In genomic region chr5:125465701-125466106, GRCm38 (mm10) we compare ENCODE assay signal across 8 mouse cellular contexts. TPM values are rescaled to one million over a fixed set of nuclear protein-coding genes. Genes with fewer than 3 reads are reported as not detected.
DNase-seq lines count a peak whose midpoint lies in the region; ATAC-seq and TF ChIP-seq lines count a peak whose summit lies in the region.

No protein-coding gene starts in this region.

- no peaks in the 10 kb centered on the region for H3K36me3 ChIP-seq in embryonic facial prominence, embryonic 14.5 days (ENCODE audit: control insufficient read depth, insufficient read depth, low read length)
- H3K36me3 ChIP-seq in heart, adult 2 months (ENCODE audit: control insufficient read depth, insufficient read depth, low read length), result no peaks in the 10 kb centered on the region
- H3K36me3 ChIP-seq in limb, embryonic 13.5 days, result no peaks in the 10 kb centered on the region
- no peaks in the 10 kb centered on the region for H3K36me3 ChIP-seq in midbrain, embryonic 16.5 days (ENCODE audit: control insufficient read depth, insufficient read depth, low read length)

- peak overlapping the region; percentile 53 for H3K4me2 ChIP-seq in embryonic facial prominence, embryonic 14.5 days (ENCODE audit: low read depth, low read length)
- H3K4me2 ChIP-seq in limb, embryonic 13.5 days (replicated peaks), result peak overlapping the region; percentile 64
- peak overlapping the region; percentile 58 for H3K4me2 ChIP-seq in midbrain, embryonic 16.5 days (ENCODE audit: low read length)

- DNase-seq in 3T3-L1 (ENCODE audit: low read depth, low spot score), result peak; percentile 98
- peak; percentile 83 to 93 for DNase-seq in adrenal gland, postnatal 4 days (ENCODE audit: low spot score in 2 of 2)
- DNase-seq in embryonic facial prominence, embryonic 14.5 days (ENCODE audit: low spot score), result peak; percentile 100
- peak; percentile 89 to 96 for DNase-seq in heart, adult 2 months
- DNase-seq in kidney, adult 8-10 months, result peak; percentile 99
- peak; percentile 86 to 97 for DNase-seq in spleen, postnatal 10 days (ENCODE audit: low spot score in 2 of 2)

- peak overlapping the region; percentile 32; the same call in 1 of the 2 replicates for H3K9ac ChIP-seq in embryonic facial prominence, embryonic 14.5 days (ENCODE audit: low read depth, low read length)
- H3K9ac ChIP-seq in heart, adult 2 months (ENCODE audit: low read depth, low read length), result no peak overlapping the region
- H3K9ac ChIP-seq in limb, embryonic 13.5 days, result no peak overlapping the region; the same call in 1 of the 2 replicates
- peak overlapping the region; percentile 22; the same call in 1 of the 2 replicates for H3K9ac ChIP-seq in midbrain, embryonic 16.5 days (ENCODE audit: low read depth, low read length)

- peak; percentile 18; the same call in 1 of the 2 replicates for TF ChIP-seq CTCF in heart, adult 2 months (IDR thresholded peaks at IDR 0.05)

- ATAC-seq in embryonic facial prominence, embryonic 14.5 days (ENCODE audit: low read depth), result peak; percentile 100
- peak; percentile 100 for ATAC-seq in limb, embryonic 13.5 days (ENCODE audit: low FRiP score, low read depth)
- ATAC-seq in midbrain, embryonic 16.5 days, result peak; percentile 99

- no peaks in the 10 kb centered on the region for H3K27me3 ChIP-seq in embryonic facial prominence, embryonic 14.5 days (replicated peaks; ENCODE audit: control insufficient read depth, insufficient read depth, low read length)
- no peaks in the 10 kb centered on the region for H3K27me3 ChIP-seq in heart, adult 2 months (ENCODE audit: control insufficient read depth, insufficient read depth, low read length)
- H3K27me3 ChIP-seq in limb, embryonic 13.5 days, result no peaks in the 10 kb centered on the region
- H3K27me3 ChIP-seq in midbrain, embryonic 16.5 days (ENCODE audit: control insufficient read depth, insufficient read depth, low read depth, low read length), result no peaks in the 10 kb centered on the region

- 0 out of 2 replicates have a peak, but pooled peaks cover 5% of the 10 kb centered on the region for H3K4me1 ChIP-seq in embryonic facial prominence, embryonic 14.5 days (ENCODE audit: control insufficient read depth, insufficient read depth, low read length)
- peaks cover 3% of the 10 kb centered on the region for H3K4me1 ChIP-seq in heart, adult 2 months (ENCODE audit: control insufficient read depth, insufficient read depth, low read length)
- H3K4me1 ChIP-seq in limb, embryonic 13.5 days, result peaks cover 4% of the 10 kb centered on the region; the same call in 1 of the 2 replicates
- peaks cover 6% of the 10 kb centered on the region for H3K4me1 ChIP-seq in midbrain, embryonic 16.5 days (ENCODE audit: control insufficient read depth, insufficient read depth, low read length)

- no peak overlapping the region for H3K27ac ChIP-seq in embryonic facial prominence, embryonic 14.5 days (replicated peaks; ENCODE audit: low read depth, low read length)
- no peak overlapping the region for H3K27ac ChIP-seq in heart, adult 2 months
- H3K27ac ChIP-seq in limb, embryonic 13.5 days, result no peak overlapping the region
- peak overlapping the region; percentile 72 for H3K27ac ChIP-seq in midbrain, embryonic 16.5 days (ENCODE audit: low read length)

- H3K9me3 ChIP-seq in embryonic facial prominence, embryonic 14.5 days (ENCODE audit: control insufficient read depth, low read length), result no peaks in the 10 kb centered on the region
- no peaks in the 10 kb centered on the region for H3K9me3 ChIP-seq in limb, embryonic 13.5 days
- H3K9me3 ChIP-seq in midbrain, embryonic 16.5 days (replicated peaks; ENCODE audit: control insufficient read depth, low read length, poor library complexity, severe bottlenecking), result no peaks in the 10 kb centered on the region

- no peaks in the 10 kb centered on the region for H3K79me2 ChIP-seq in heart, adult 2 months (replicated peaks; ENCODE audit: control insufficient read depth, insufficient read depth, low read length)

- peak; percentile 83 for TF ChIP-seq EP300 in heart, adult 2 months (IDR thresholded peaks at IDR 0.05; ENCODE audit: insufficient read depth, low read depth, low read length)

- under 1% methylated on average over 25 of the region's 25 CpGs for WGBS in embryonic facial prominence, embryonic 14.5 days
- 1% methylated on average over 25 of the region's 25 CpGs for WGBS in heart, adult 2 months
- 1% methylated on average over 25 of the region's 25 CpGs for WGBS in limb, embryonic 13.5 days
- under 1% methylated on average over 25 of the region's 25 CpGs for whole genome bisulfite sequencing in midbrain, embryonic 16.5 days

- intact Hi-C loops in heart, adult 2 months (cut with DNase I), result loop anchor here (1.0 kb wide), 1 partner anchor 10 kb away; the partner anchor contains the start of gene Aacs

- peak; percentile 44 for TF ChIP-seq POLR2A in heart, adult 2 months (IDR thresholded peaks at IDR 0.05; ENCODE audit: insufficient read depth, low read depth, low read length)

- peak overlapping the region; percentile 30 for H3K4me3 ChIP-seq in embryonic facial prominence, embryonic 14.5 days (ENCODE audit: low read depth, low read length)
- peak overlapping the region; percentile 42 for H3K4me3 ChIP-seq in heart, adult 2 months
- H3K4me3 ChIP-seq in limb, embryonic 13.5 days, result peak overlapping the region; percentile 39
- peak overlapping the region; percentile 34 for H3K4me3 ChIP-seq in midbrain, embryonic 16.5 days (ENCODE audit: low read depth, low read length)

RNA-seq across cellular contexts. Expression of gene Aacs, which starts 9.9 kb away (rescaled TPM):
- 10 to 100 TPM; 12.8 to 18.9 TPM for total RNA-seq in adrenal gland, postnatal 4 days (2021)
- 37.7 and 39.8 TPM in 2 replicates for polyA plus RNA-seq in embryonic facial prominence, embryonic 14.5 days (2014; fragmentation: Nextera tagmentation; extraction: Ambion mirVana)
- total RNA-seq in heart, adult 2 months (2021), result 1 to 10 TPM; 3.3 to 3.9 TPM
- polyA plus RNA-seq in heart, adult 2 months (2012; rRNA removed), result 9.8 and 17.7 TPM in 2 replicates
- 35.2 and 35.3 TPM in 2 replicates for polyA plus RNA-seq in limb, embryonic 13.5 days (2015; fragmentation: Nextera tagmentation; extraction: Ambion mirVana)
- 100 and 125 TPM in 2 replicates for polyA plus RNA-seq in midbrain, embryonic 16.5 days (2015; fragmentation: Nextera tagmentation; extraction: Ambion mirVana)

RNA-seq across cellular contexts. Expression of gene Bri3bp, which starts 24.3 kb away (rescaled TPM):
- total RNA-seq in adrenal gland, postnatal 4 days (2021), result 10 to 100 TPM; 34.2 to 37.0 TPM
- polyA plus RNA-seq in embryonic facial prominence, embryonic 14.5 days (2014; fragmentation: Nextera tagmentation; extraction: Ambion mirVana), result 28.8 and 29.3 TPM in 2 replicates
- total RNA-seq in heart, adult 2 months (2021), result 10 to 100 TPM; 52.2 to 52.4 TPM
- 31.4 and 31.5 TPM in 2 replicates for polyA plus RNA-seq in heart, adult 2 months (2012; rRNA removed)
- polyA plus RNA-seq in limb, embryonic 13.5 days (2015; fragmentation: Nextera tagmentation; extraction: Ambion mirVana), result 37.3 and 38.1 TPM in 2 replicates
- 38.3 and 41.6 TPM in 2 replicates for polyA plus RNA-seq in midbrain, embryonic 16.5 days (2015; fragmentation: Nextera tagmentation; extraction: Ambion mirVana)

RNA-seq across cellular contexts. Expression of gene Dhx37, which starts 31.8 kb away (rescaled TPM):
- 10 to 100 TPM; 14.0 to 16.0 TPM for total RNA-seq in adrenal gland, postnatal 4 days (2021)
- 4.8 and 5.4 TPM in 2 replicates for polyA plus RNA-seq in embryonic facial prominence, embryonic 14.5 days (2014; fragmentation: Nextera tagmentation; extraction: Ambion mirVana)
- total RNA-seq in heart, adult 2 months (2021), result 10 to 100 TPM; 11.1 to 12.4 TPM
- 14.8 and 15.7 TPM in 2 replicates for polyA plus RNA-seq in heart, adult 2 months (2012; rRNA removed)
- polyA plus RNA-seq in limb, embryonic 13.5 days (2015; fragmentation: Nextera tagmentation; extraction: Ambion mirVana), result 12.1 and 12.9 TPM in 2 replicates
- 12.4 and 12.8 TPM in 2 replicates for polyA plus RNA-seq in midbrain, embryonic 16.5 days (2015; fragmentation: Nextera tagmentation; extraction: Ambion mirVana)

Comparison
In these comparisons a context has a peak if more than half of its experiments do, and no peak if none do; other contexts are left out.
1. H3K9ac ChIP-seq: peak in embryonic facial prominence, embryonic 14.5 days (single experiment) and midbrain, embryonic 16.5 days (single experiment); none in heart, adult 2 months (single experiment) and limb, embryonic 13.5 days (single experiment).
2. Peak in every context shown above with its lines, with median percentiles within 50 percentile points of each other: DNase-seq, ATAC-seq, H3K4me2 ChIP-seq and H3K4me3 ChIP-seq.